Mouse (Mus musculus) MEL (cell line): ENCODE results near the gene Shisa6.

Experiments used
- CTCF ChIP-seq, 3 experiments: IDR thresholded peaks in 2 of 3; conservative IDR thresholded peaks in 1 of 3; 2 replicates each; pipeline ENCODE4 v1.5.1; 2011 to 2012; ENCODE audit warnings: low read length in 3 of 3, low read depth in 2 of 3, mild to moderate bottlenecking in 2 of 3, improper control_type of control experiment in 1 of 3, inconsistent platforms in 1 of 3, mixed read lengths in 1 of 3, moderate library complexity in 1 of 3; ENCODE audit not compliant: control insufficient read depth in 1 of 3, insufficient read depth in 1 of 3, poor library complexity in 1 of 3, severe bottlenecking in 1 of 3
- MAZ ChIP-seq: IDR thresholded peaks from 2 replicates; pipeline ENCODE4 v1.6.1; 2012; ENCODE audit warnings: low read depth, mild to moderate bottlenecking, inconsistent platforms, low read length, improper control_type of control experiment
- POLR2A ChIP-seq, 2 experiments: IDR thresholded peaks; 2 replicates each; pipeline ENCODE4 v1.6.1; 2011 to 2012; ENCODE audit warnings: low read length in 2 of 2, mild to moderate bottlenecking in 2 of 2, control low read depth in 1 of 2, improper control_type of control experiment in 1 of 2, low read depth in 1 of 2, moderate library complexity in 1 of 2; ENCODE audit not compliant: control insufficient read depth in 1 of 2, insufficient read depth in 1 of 2, poor library complexity in 1 of 2
- SMC3 ChIP-seq: IDR thresholded peaks from 2 replicates; pipeline ENCODE4 v1.6.1; 2011; ENCODE audit warnings: low read depth, low read length, improper control_type of control experiment
- ZC3H11A ChIP-seq: IDR thresholded peaks from 2 replicates; pipeline ENCODE4 v1.6.1; 2012; ENCODE audit warnings: low read depth, mild to moderate bottlenecking, inconsistent platforms, low read length, improper control_type of control experiment
- ZKSCAN1 ChIP-seq: IDR thresholded peaks from 2 replicates; pipeline ENCODE4 v1.6.1; 2012; ENCODE audit warnings: low read depth, mild to moderate bottlenecking, inconsistent platforms, low read length, improper control_type of control experiment, moderate library complexity
- ZNF384 ChIP-seq: IDR thresholded peaks from 2 replicates; pipeline ENCODE4 v1.6.1; 2012; ENCODE audit warnings: low read depth, mild to moderate bottlenecking, inconsistent platforms, low read length, improper control_type of control experiment

DNA sequence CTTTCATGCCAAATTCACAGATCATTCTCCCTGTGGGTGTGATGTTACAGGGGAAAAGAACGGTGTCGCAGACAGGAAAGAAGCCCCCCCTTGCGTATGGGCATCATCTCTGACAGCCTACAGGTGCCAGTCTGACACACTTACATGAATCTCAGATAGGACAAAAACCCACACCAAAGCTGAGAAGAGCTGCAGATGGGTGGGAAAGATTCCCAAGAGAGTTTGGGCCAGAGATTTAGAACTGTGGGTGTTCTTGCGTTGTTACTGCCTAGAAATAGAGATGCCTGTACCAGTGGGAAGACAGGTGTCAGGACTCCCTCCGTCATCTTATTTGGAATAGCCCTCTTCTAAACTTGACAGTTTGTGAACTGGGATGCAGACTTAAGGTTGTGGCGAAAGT is 99.6 kb downstream of the Shisa6 start:
- TF ChIP-seq CTCF (IDR thresholded peaks at IDR 0.05 in 2 of 3, conservative IDR thresholded peaks at IDR 0.05 in 1 of 3; ENCODE audit: control insufficient read depth in 1 of 3, insufficient read depth in 1 of 3, low read depth in 2 of 3, low read length in 3 of 3, poor library complexity in 1 of 3, severe bottlenecking in 1 of 3) (no peak), POLR2A (IDR thresholded peaks at IDR 0.05; ENCODE audit: control insufficient read depth in 1 of 2, insufficient read depth in 1 of 2, low read depth in 1 of 2, low read length in 2 of 2, poor library complexity in 1 of 2) (no peak), ZKSCAN1 (no peak), SMC3 (no peak), MAZ (no peak), ZNF384 (no peak), ZC3H11A (no peak)
